8 mouse cellular contexts compared by ENCODE assay signal in the genomic region with DNA sequence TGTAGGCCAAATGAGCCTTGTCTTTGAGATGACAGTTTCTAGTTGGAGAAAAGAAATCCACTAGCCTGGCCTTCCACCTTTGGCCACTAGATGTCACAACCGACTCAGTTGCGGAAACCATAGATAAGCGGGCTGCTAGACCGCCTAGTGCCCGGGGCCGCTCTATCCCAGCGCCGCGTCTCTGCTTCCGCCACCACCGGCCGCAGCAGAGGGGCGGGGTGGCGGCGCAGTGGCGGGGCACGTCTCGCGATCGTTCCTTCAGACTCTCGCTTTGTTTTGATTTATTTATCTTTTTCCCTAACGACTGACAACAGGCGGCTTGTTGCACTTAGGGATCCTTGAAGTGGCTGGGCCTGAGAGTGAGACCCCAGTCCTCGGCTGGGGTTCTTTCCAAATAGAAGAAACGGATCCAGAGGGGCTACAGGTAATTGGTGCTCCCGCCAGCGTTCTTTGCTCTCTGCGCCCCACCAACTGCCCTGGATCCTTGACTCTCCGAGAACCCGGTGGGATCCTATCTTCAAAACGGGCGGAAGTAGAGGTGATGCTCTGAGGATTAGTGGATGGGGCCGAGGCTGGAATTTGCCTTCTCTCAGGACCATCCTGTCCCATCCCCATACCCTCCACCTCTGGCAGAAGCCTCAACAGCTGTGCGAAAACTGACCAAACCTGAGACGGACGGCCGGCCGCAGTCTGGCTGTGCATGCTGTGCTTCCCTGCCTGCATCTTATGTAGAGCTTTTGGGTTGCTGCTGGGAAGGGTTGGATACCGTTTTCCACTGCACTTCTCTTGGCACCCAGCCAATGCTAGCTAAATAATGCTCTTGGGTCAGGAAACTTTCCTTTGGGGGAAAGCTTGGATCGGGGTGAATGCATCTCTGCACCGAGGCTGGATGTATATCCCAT. TPM values are rescaled to one million over a fixed set of nuclear protein-coding genes. Genes with fewer than 3 reads are reported as not detected.
A peak's percentile ranks its signal among the peaks of the same experiment; 100 is the strongest.
DNase-seq lines count a peak whose midpoint lies in the region; ATAC-seq lines count a peak whose summit lies in the region.

No protein-coding gene starts in this region.

- H3K9me3 ChIP-seq in hindbrain, embryonic 11.5 days (ENCODE audit: control insufficient read depth, low read length): no peaks in the 10 kb centered on the region

- peak overlapping the region; percentile 71 for H3K27ac ChIP-seq in hindbrain, embryonic 11.5 days (ENCODE audit: low read depth, low read length)

- H3K27me3 ChIP-seq in hindbrain, embryonic 11.5 days (ENCODE audit: control insufficient read depth, insufficient read depth, low read length): no peaks in the 10 kb centered on the region

- H3K4me2 ChIP-seq in hindbrain, embryonic 11.5 days (replicated peaks; ENCODE audit: low read depth, low read length): peak overlapping the region; percentile 74

- no peaks in the 10 kb centered on the region for H3K36me3 ChIP-seq in hindbrain, embryonic 11.5 days (ENCODE audit: control insufficient read depth, insufficient read depth, low read length)

- H3K4me1 ChIP-seq in hindbrain, embryonic 11.5 days (replicated peaks; ENCODE audit: control insufficient read depth, insufficient read depth, low read length): no peaks in the 10 kb centered on the region

- peak overlapping the region; percentile 75 for H3K4me3 ChIP-seq in hindbrain, embryonic 11.5 days (ENCODE audit: low read depth, low read length)

- peak; percentile 98 for ATAC-seq in hindbrain, embryonic 11.5 days (ENCODE audit: low FRiP score)

- peak; percentile 96 for DNase-seq in Muller cell, postnatal 12 days (ENCODE audit: inconsistent ontology term)
- DNase-seq in cerebellum, adult 9-11 months: peak; percentile 92
- peak; percentile 89 to 97 for DNase-seq in frontal cortex, adult 2 months (ENCODE audit: extremely low spot score in 1 of 2, low spot score in 1 of 2)
- peak; percentile 97 for DNase-seq in hindbrain, embryonic 11.5 days (ENCODE audit: low spot score)
- peak; percentile 92 to 94 for DNase-seq in layer of hippocampus, postnatal 10 days (ENCODE audit: low spot score in 2 of 2)
- DNase-seq in lung, postnatal 10 days: peak; percentile 97
- peak; percentile 92 for DNase-seq in ovary, postnatal 36 days (ENCODE audit: low spot score)
- peak; percentile 92 for DNase-seq in thymus, postnatal 25 days

- H3K9ac ChIP-seq in hindbrain, embryonic 11.5 days (ENCODE audit: low read depth, low read length): peak overlapping the region; percentile 76

- under 1% methylated on average over 41 of the region's 41 CpGs for WGBS in hindbrain, embryonic 11.5 days

RNA-seq across cellular contexts. Expression of a gene that starts 5.3 kb away (rescaled TPM):
- polyA plus RNA-seq in frontal cortex, adult 2 months (2012; rRNA removed): 90.9 and 96.6 TPM in 2 replicates
- polyA plus RNA-seq in hindbrain, embryonic 11.5 days (2014; fragmentation: Nextera tagmentation; extraction: Ambion mirVana): 142 and 154 TPM in 2 replicates
- total RNA-seq in layer of hippocampus, postnatal 10 days (2021): 10 to 100 TPM; 78.8 to 84.5 TPM

RNA-seq across cellular contexts. Expression of a gene that starts 5.4 kb away (rescaled TPM):
- 55.6 and 57.7 TPM in 2 replicates for polyA plus RNA-seq in frontal cortex, adult 2 months (2012; rRNA removed)
- polyA plus RNA-seq in hindbrain, embryonic 11.5 days (2014; fragmentation: Nextera tagmentation; extraction: Ambion mirVana): 198 and 204 TPM in 2 replicates
- 100 to 1,000 TPM; 112 to 118 TPM for total RNA-seq in layer of hippocampus, postnatal 10 days (2021)

RNA-seq across cellular contexts. Expression of a gene that starts 26.1 kb away (rescaled TPM):
- 87.8 and 89.6 TPM in 2 replicates for polyA plus RNA-seq in frontal cortex, adult 2 months (2012; rRNA removed)
- polyA plus RNA-seq in hindbrain, embryonic 11.5 days (2014; fragmentation: Nextera tagmentation; extraction: Ambion mirVana): 2.5 and 3.6 TPM in 2 replicates
- total RNA-seq in layer of hippocampus, postnatal 10 days (2021): 10 to 100 TPM; 23.6 to 30.9 TPM

RNA-seq across cellular contexts. Expression of a gene that starts 29.9 kb away (rescaled TPM):
- polyA plus RNA-seq in frontal cortex, adult 2 months (2012; rRNA removed): 0.88 and 1.4 TPM in 2 replicates
- polyA plus RNA-seq in hindbrain, embryonic 11.5 days (2014; fragmentation: Nextera tagmentation; extraction: Ambion mirVana): not detected in 2 replicates
- total RNA-seq in layer of hippocampus, postnatal 10 days (2021): under 1 TPM in 1 of 2 experiments, not detected in 1; 0.98 TPM

RNA-seq across cellular contexts. Expression of a gene that starts 38.0 kb away (rescaled TPM):
- 138 and 146 TPM in 2 replicates for polyA plus RNA-seq in frontal cortex, adult 2 months (2012; rRNA removed)
- 36.0 and 36.3 TPM in 2 replicates for polyA plus RNA-seq in hindbrain, embryonic 11.5 days (2014; fragmentation: Nextera tagmentation; extraction: Ambion mirVana)
- total RNA-seq in layer of hippocampus, postnatal 10 days (2021): 100 to 1,000 TPM in 1 of 2 experiments, 10 to 100 TPM in 1; 87.9 to 102 TPM

Comparison
In these comparisons a context has a peak if more than half of its experiments do, and no peak if none do; other contexts are left out.
1. Peak in every context shown above with its lines: DNase-seq, ATAC-seq, H3K4me3 ChIP-seq and H3K27ac ChIP-seq.
2. RNA of a gene that starts 26.1 kb away (polyA plus RNA-seq): 87.8 to 89.6 TPM in frontal cortex, adult 2 months; 2.5 to 3.6 TPM in hindbrain, embryonic 11.5 days; every median in the first group is over 10 times any median in the second.